Mouse (Mus musculus) heart, embryonic 10.5 days (tissue): Measurements from ENCODE around the gene S100a5. TPM values are rescaled to one million over a fixed set of nuclear protein-coding genes. Genes with fewer than 3 reads are reported as not detected.
A peak's percentile ranks its signal among the peaks of the same experiment; 100 is the strongest.

ENCODE experiments used
- DNase-seq: peaks from one replicate; pipeline ENCODE4 v3.0.0-alpha.2; 2017; ENCODE audit warnings: low spot score
- H3K27ac ChIP-seq: fragments of 300-500 bp; sonication (generic); 2 replicates; pipeline ENCODE4 v1.5.1; 2016; ENCODE audit warnings: mild to moderate bottlenecking
- H3K27me3 ChIP-seq: fragments of 300-500 bp; sonication (generic); 2 replicates; pipeline ENCODE4 v1.6.1; 2016; ENCODE audit warnings: mild to moderate bottlenecking; ENCODE audit not compliant: poor library complexity, insufficient read depth, severe bottlenecking
- H3K36me3 ChIP-seq: fragments of 300-500 bp; sonication (generic); 2 replicates; pipeline ENCODE4 v1.6.1; 2016; ENCODE audit warnings: mild to moderate bottlenecking, moderate library complexity
- H3K4me1 ChIP-seq: fragments of 300-500 bp; sonication (generic); 2 replicates; pipeline ENCODE4 v1.6.1; 2016; ENCODE audit warnings: mild to moderate bottlenecking
- H3K4me3 ChIP-seq: fragments of 300-500 bp; sonication (generic); 2 replicates; pipeline ENCODE4 v1.5.1; 2016; ENCODE audit warnings: mild to moderate bottlenecking, moderate library complexity
- H3K9me3 ChIP-seq: fragments of 300-500 bp; sonication (generic); 2 replicates; pipeline ENCODE4 v1.6.1; 2016; ENCODE audit warnings: mild to moderate bottlenecking, moderate library complexity
- WGBS: fragments of 180-500 bp; shearing (Covaris S2); methylation state at CpG from one replicate; pipeline ENCODE4 v1.1.7; 2016; 5-methylcytosine and 5-hydroxymethylcytosine counted together
- polyA plus RNA-seq: library from polyadenylated mRNA; unstranded; fragments of >200 nt; fragmentation: Nextera tagmentation; extraction: Ambion mirVana; gene quantifications from 2 replicates; pipeline ENCODE4 v1.2.1, GENCODE M21; 2016

Gene S100a5
- polyA plus RNA-seq, 1 experiment from 2014 or later, result not detected

GRCm38 (mm10) chr3:90615415-90615814, 7.1 kb downstream of the S100a5 start:
- Histone ChIP-seq H3K36me3 (no peaks in the 10 kb centered on the region), H3K27ac (no peak overlapping the region), H3K9me3 (no peaks in the 10 kb centered on the region), H3K4me3 (no peak overlapping the region), H3K4me1 (peaks cover 15% of the 10 kb centered on the region), H3K27me3 (peaks cover 16% of the 10 kb centered on the region; the same call in 1 of the 2 replicates)
- DNase-seq, result peak; percentile 81
- 11% methylated on average over 7 of the region's 7 CpGs for WGBS

- peaks cover 15% of the 10 kb centered on the region for H3K4me1 ChIP-seq
- H3K4me3 ChIP-seq, result no peak overlapping the region
- WGBS, result 70% methylated on average over 1 of the region's 1 CpGs
- H3K27me3 ChIP-seq, result peaks cover 20% of the 10 kb centered on the region; the same call in 1 of the 2 replicates
- no peaks in the 10 kb centered on the region for H3K36me3 ChIP-seq
- no peaks in the 10 kb centered on the region for H3K9me3 ChIP-seq
- DNase-seq, result no peak
- no peak overlapping the region for H3K27ac ChIP-seq
These were observed 7.6 kb downstream of the S100a5 start for GRCm38 (mm10) chr3:90615911-90616310.

- 17% methylated on average over 1 of the region's 1 CpGs for WGBS
- Histone ChIP-seq H3K27me3 (peaks cover 20% of the 10 kb centered on the region; the same call in 1 of the 2 replicates), H3K27ac (no peak overlapping the region), H3K4me1 (peaks cover 15% of the 10 kb centered on the region), H3K4me3 (no peak overlapping the region), H3K36me3 (no peaks in the 10 kb centered on the region), H3K9me3 (no peaks in the 10 kb centered on the region)
- no peak for DNase-seq
These were observed 9.3 kb downstream of the S100a5 start for GRCm38 (mm10) chr3:90617586-90617985.

GRCm38 (mm10) chr3:90621552-90621951, 13.2 kb downstream of the S100a5 start:
- H3K9me3 ChIP-seq, result no peaks in the 10 kb centered on the region
- H3K4me3 ChIP-seq, result no peak overlapping the region
- no peak overlapping the region for H3K27ac ChIP-seq
- H3K4me1 ChIP-seq, result peaks cover 7% of the 10 kb centered on the region; the same call in 1 of the 2 replicates
- 46% methylated on average over 7 of the region's 7 CpGs for WGBS
- H3K36me3 ChIP-seq, result no peaks in the 10 kb centered on the region
- H3K27me3 ChIP-seq, result peaks cover 4% of the 10 kb centered on the region; the same call in 1 of the 2 replicates
- no peak for DNase-seq

- H3K27ac ChIP-seq, result no peak overlapping the region
These were observed 15.2 kb downstream of the S100a5 start for GRCm38 (mm10) chr3:90623435-90624071.

GRCm38 (mm10) chr3:90625496-90625895, 17.2 kb downstream of the S100a5 start:
- no peaks in the 10 kb centered on the region for H3K36me3 ChIP-seq
- no peak overlapping the region for H3K4me3 ChIP-seq
- H3K4me1 ChIP-seq, result peaks cover 7% of the 10 kb centered on the region; the same call in 1 of the 2 replicates
- peaks cover 3% of the 10 kb centered on the region; the same call in 1 of the 2 replicates for H3K27me3 ChIP-seq
- peak; percentile 25 for DNase-seq
- no peaks in the 10 kb centered on the region for H3K9me3 ChIP-seq
- WGBS, result 80% methylated on average over 5 of the region's 5 CpGs
- H3K27ac ChIP-seq, result no peak overlapping the region

More at GRCm38 (mm10) chr3:90623435-90624071, 15.2 kb downstream of the S100a5 start:
- WGBS, result 46% methylated on average over 2 of the region's 2 CpGs
- Histone ChIP-seq H3K9me3 (no peaks in the 10 kb centered on the region), H3K36me3 (no peaks in the 10 kb centered on the region), H3K4me3 (no peak overlapping the region), H3K4me1 (peaks cover 7% of the 10 kb centered on the region; the same call in 1 of the 2 replicates), H3K27me3 (peaks cover 4% of the 10 kb centered on the region; the same call in 1 of the 2 replicates)
- DNase-seq, result no peak

GRCm38 (mm10) chr3:90626266-90627021, 18.1 kb downstream of the S100a5 start:
- no peaks in the 10 kb centered on the region for H3K9me3 ChIP-seq
- whole genome bisulfite sequencing, result 76% methylated on average over 9 of the region's 9 CpGs
- no peak overlapping the region for H3K4me3 ChIP-seq
- peak; percentile 25 for DNase-seq
- H3K27me3 ChIP-seq, result no peaks in the 10 kb centered on the region
- H3K27ac ChIP-seq, result no peak overlapping the region
- H3K4me1 ChIP-seq, result peaks cover 7% of the 10 kb centered on the region; the same call in 1 of the 2 replicates
- no peaks in the 10 kb centered on the region for H3K36me3 ChIP-seq

GRCm38 (mm10) chr3:90627366-90627765, 19.0 kb downstream of the S100a5 start:
- Histone ChIP-seq H3K36me3 (no peaks in the 10 kb centered on the region), H3K4me1 (peaks cover 7% of the 10 kb centered on the region; the same call in 1 of the 2 replicates), H3K4me3 (no peak overlapping the region), H3K9me3 (no peaks in the 10 kb centered on the region; the same call in 1 of the 2 replicates), H3K27me3 (no peaks in the 10 kb centered on the region), H3K27ac (no peak overlapping the region)
- no peak for DNase-seq
- WGBS, result 83% methylated on average over 5 of the region's 5 CpGs

GRCm38 (mm10) chr3:90627807-90628206, 19.5 kb downstream of the S100a5 start:
- H3K27ac ChIP-seq, result no peak overlapping the region
- no peaks in the 10 kb centered on the region; the same call in 1 of the 2 replicates for H3K9me3 ChIP-seq
- DNase-seq, result peak; percentile 74
- no peaks in the 10 kb centered on the region for H3K27me3 ChIP-seq
- H3K4me3 ChIP-seq, result no peak overlapping the region
- H3K4me1 ChIP-seq, result peaks cover 7% of the 10 kb centered on the region; the same call in 1 of the 2 replicates
- no peaks in the 10 kb centered on the region for H3K36me3 ChIP-seq
- WGBS, result 48% methylated on average over 4 of the region's 4 CpGs

GRCm38 (mm10) chr3:90629298-90629697, 21.0 kb downstream of the S100a5 start:
- Histone ChIP-seq H3K4me3 (no peak overlapping the region), H3K36me3 (no peaks in the 10 kb centered on the region), H3K27me3 (no peaks in the 10 kb centered on the region), H3K9me3 (no peaks in the 10 kb centered on the region; the same call in 1 of the 2 replicates), H3K4me1 (no peaks in the 10 kb centered on the region), H3K27ac (no peak overlapping the region)
- WGBS, result 65% methylated on average over 2 of the region's 2 CpGs
- peak; percentile 41 for DNase-seq

GRCm38 (mm10) chr3:90631984-90632383, 23.7 kb downstream of the S100a5 start:
- Histone ChIP-seq H3K4me1 (no peaks in the 10 kb centered on the region), H3K9me3 (no peaks in the 10 kb centered on the region; the same call in 1 of the 2 replicates), H3K27ac (no peak overlapping the region), H3K36me3 (no peaks in the 10 kb centered on the region), H3K27me3 (no peaks in the 10 kb centered on the region), H3K4me3 (no peak overlapping the region)
- 77% methylated on average over 2 of the region's 2 CpGs for WGBS
- DNase-seq, result no peak

- Histone ChIP-seq H3K27me3 (no peaks in the 10 kb centered on the region), H3K4me1 (no peaks in the 10 kb centered on the region), H3K36me3 (no peaks in the 10 kb centered on the region), H3K4me3 (no peak overlapping the region), H3K9me3 (no peaks in the 10 kb centered on the region), H3K27ac (no peak overlapping the region)
- WGBS, result 60% methylated on average over 1 of the region's 1 CpGs
- DNase-seq, result peak; percentile 30
These were observed 30.4 kb downstream of the S100a5 start for GRCm38 (mm10) chr3:90638511-90639275.
